Mouse (Mus musculus) hematopoietic stem cell, adult 5-6 weeks (primary cell): Measurements from ENCODE around the gene Stk32c. TPM values are rescaled to one million over a fixed set of nuclear protein-coding genes. Genes with fewer than 3 reads are reported as not detected.

Experiments
- ATAC-seq, 2 experiments: fragments of 125-278 bp in 1 of 2; replicated peaks in 1 of 2; 2 replicates each; pipeline ENCODE4 v1.8.0; 2016 to 2017; ENCODE audit warnings: inconsistent platforms in 2 of 2, mild to moderate bottlenecking in 2 of 2, moderate number of reproducible peaks in 2 of 2, low read depth in 1 of 2, moderate TSS enrichment in 1 of 2; ENCODE audit not compliant: low FRiP score in 2 of 2, poor library complexity in 2 of 2, severe bottlenecking in 2 of 2, insufficient read depth in 1 of 2, low TSS enrichment in 1 of 2
- total RNA-seq: library from RNA; stranded (forward); fragments of 172-1452, 232-1000 nt; gene quantifications from 2 replicates; pipeline ENCODE4 v1.2.3, GENCODE M21; 2017

Gene Stk32c
- total RNA-seq, 1 experiment from 2014 or later, result not detected

DNA sequence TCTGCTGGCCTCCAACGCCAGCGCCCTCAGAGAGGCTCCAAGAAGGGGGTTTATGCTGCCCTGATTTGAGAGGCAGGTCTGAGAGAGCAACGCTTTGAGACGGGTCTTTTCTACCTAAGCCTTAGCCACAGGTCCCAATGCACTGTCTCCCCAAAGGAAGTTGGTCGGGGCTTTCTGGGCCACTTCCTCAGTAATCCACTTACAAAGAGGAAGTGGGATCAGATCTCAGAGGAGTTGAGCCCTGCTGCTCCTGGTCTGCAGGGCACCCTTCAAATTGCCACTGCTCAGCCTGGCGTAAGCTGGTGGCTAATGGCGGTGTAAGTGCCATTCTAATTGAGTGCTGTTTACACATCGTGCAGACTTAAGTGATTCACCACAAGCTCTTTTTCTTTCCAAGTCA is 81.6 kb downstream of the Stk32c start:
- ATAC-seq, result peak; percentile 43 to 44; a peak in 2 of 4 replicates

DNA sequence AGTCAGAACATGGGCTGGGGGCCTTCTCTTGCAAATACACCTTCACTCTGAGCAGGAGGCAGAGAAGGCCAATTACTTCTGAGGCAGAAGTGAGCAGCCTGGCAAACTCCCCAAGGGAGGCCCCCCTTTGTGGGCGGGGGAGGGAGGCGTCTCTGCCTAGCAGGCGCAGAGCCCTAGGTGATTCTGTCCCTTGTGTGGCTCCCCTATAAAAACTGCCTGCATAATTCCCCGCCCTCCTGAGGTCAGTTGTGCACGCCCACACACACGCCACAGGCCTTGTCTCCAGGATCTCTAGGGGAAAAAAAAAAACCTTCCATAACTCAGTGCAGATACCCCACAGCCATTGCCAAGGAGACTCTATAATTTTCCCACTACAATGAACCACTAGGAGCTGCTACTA is 82.7 kb downstream of the Stk32c start:
- no peak; a peak in 1 of 4 replicates for ATAC-seq

DNA sequence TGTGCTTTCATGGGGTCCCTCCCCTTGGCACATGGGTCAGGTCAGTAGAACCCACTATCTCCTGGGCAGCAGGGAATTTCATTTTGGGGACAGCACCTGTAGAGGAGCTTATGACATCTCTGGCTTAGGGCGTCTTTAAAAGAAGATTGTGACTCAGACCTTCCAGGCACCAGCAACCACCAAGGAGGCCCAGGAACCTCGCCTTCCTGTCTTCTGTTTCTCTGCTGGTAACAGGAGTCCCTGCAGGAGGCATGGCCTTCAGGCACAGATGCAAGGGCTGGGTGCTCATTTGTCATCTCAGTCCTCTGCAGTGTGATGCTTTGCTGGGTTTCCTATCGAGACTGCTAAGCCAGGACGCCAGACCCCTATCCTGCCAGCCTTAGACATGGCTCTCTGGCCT is 84.1 kb downstream of the Stk32c start:
- ATAC-seq, result no peak

DNA sequence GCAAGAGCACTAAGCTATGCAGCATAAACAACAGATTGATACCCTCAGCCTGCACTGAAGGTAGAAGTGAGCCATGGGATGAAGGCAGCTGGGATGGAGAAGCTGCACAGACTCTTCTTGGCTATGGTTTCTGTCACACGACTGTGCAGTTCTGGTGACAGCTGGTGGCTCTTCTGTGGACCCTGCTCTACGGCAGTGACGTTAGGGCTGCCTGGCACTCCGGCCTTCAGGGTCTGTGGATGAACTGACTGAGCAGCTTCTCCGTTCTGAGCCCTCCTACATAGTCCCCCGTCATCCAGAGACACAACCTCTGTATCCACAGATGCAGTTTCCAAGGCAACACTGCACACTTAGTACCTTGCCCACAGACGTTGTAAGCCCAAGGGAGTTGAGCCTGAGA is 86.6 kb downstream of the Stk32c start:
- ATAC-seq, result no peak

DNA sequence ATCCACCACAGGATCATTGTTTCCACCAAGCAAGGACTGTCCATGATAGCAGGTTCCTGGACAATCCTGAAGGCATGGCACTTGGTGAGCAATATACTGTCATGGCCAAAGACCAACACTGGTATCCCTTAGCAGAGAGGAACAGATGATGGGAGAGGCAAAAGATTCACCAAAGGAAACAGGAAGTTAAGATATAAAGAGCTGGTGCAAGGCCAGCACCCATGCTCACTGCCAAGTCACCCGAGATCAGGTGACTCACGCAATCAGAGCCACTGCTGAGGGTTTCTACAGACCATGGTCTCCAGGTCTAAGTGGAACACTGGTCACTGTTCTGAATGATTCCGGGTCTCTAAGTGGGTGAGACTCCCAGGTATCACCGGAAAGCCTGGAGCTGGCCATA is 87.2 kb downstream of the Stk32c start:
- peak in 1 of 2 experiments; percentile 43; a peak in 1 of 4 replicates for ATAC-seq

DNA sequence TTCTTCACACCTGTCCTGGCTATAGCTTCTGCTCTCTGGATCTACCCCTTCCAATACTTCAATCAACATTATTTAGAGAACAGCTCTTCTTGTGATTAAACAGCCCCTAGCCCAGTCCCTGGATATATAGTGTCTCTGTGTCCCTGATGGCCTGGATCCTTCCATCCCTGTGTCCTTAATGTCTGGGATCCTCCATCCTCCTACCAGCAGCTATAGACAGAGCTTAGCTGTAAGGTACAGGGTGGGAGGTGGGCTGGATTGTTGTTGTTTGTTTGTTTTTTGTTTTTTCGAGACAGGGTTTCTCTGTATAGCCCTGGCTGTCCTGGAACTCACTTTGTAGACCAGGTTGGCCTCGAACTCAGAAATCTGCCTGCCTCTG is 93.3 kb downstream of the Stk32c start:
- no peak for ATAC-seq

DNA sequence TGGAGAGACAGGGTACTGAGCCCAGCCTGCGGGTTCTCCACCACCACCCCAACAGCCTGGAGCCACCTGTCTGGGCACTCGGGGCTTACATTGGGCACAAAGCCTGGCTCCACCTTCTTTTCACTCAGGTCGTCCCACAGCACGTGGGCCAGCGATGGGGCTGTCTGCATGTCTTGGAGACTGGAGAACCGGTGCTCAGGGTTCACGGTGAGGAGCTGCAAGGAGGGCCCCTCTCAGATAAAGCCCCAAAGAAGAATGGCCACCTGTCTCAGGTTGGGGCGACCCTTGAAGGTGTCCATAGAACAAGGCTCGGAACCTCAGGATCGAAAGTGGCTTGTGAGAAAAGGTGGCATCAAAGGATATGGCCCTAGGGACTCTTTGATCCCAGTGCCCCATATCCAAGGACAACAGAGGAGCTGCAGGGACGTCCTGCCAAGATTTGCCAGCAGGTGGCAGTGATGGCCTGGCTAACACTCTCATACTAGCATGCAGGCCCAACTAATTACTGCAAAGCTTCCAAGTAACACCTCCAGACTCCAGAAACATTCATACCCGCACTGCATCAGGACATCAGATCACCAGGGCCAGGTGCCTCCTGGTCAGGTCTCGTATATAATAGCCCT is 93.8 kb downstream of the Stk32c start:
- peak; percentile 93 to 96 for ATAC-seq

DNA sequence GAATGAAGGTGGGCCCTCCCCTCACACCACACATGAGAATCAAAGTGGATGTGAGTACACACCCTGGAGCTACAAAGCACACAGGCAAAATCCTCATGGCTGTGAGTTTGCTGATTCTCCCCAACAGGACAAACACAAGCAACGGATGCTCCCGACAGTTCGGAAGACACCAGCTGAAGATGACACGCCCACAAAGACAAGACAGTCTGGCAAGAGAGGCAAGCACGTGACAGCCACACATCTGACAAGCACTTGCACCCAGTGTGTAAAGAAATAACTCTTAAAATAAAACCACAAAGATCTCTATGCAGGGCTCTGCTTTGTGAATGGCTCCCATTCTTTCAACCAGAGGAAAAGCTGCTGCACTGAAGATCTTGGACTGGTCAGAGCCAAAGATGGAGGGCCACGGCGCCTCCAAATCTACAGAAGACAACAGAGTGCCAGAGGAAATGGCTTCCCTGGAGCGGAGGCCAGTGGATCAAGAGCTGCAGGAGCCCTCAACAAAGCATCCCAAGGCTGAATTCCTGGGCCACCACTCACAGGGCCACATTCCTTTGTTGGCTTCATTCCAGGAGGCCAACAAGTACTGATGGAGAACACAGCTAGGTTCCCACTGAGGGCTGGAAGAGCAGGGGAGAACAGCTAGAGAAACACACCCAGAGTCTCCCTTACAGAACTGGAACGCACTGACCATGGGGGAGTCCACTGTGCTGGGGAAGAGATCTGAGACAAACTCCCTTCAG is 105.0 kb downstream of the Stk32c start:
- ATAC-seq, result no peak

DNA sequence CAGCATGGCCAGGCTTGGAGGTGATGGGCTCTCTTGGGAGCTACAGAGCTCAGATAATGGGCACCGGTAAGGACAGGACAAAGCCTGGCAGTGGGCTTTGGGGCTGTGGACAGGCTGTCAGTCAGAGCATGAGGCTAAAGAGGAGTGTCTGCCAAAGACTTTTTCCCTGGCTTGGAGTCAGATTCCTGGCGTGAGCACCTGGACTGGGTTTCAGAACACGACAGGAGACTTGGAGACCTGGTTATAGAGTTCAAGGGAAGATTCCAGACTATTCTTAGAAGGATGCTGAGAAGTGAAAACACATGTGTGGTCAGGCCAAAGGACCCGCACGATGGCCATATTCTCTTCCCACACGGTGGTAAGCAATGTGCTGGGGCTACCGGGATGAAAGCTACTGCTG is 107.4 kb downstream of the Stk32c start:
- no peak for ATAC-seq

DNA sequence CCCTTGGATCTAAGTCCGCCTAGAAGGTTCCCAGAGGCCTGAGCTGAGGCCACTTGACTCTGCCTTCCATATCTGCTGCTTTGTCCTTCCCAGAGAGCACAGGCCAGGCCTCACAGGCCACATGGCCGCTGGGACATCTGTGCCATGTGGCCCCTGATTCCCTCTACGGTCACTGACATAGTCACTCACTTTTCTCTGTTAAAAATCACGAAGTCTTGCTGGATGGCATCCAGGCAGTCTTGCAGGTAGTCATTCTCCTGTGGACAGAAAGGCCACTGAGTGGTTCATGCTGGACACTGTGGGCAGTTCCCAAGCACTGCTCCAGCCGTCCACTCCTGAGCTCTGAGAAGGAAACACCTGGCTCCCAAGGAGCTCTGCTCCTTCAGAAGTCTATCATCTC is 108.0 kb downstream of the Stk32c start:
- no peak for ATAC-seq

DNA sequence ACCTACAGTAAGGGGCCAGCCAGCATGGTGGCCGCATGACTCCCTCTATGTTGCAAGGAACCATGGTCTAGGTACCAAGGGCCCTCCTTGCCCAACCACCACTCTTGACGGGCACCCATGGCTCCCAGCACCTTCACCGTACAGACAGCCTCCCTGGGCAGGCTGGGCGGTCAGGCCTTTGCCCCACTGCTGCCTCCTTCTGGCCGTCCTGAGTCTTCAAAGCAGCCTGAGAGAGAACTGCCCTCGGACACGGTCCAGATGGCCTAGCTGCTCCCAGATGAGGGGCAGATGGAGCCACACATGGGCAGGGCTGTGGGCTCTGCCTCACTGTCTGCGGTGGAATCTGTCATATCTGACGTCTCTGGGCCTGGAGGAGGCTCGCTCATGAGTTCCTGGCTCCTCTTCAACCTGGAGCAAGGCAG is 109.1 kb downstream of the Stk32c start:
- ATAC-seq, result no peak

DNA sequence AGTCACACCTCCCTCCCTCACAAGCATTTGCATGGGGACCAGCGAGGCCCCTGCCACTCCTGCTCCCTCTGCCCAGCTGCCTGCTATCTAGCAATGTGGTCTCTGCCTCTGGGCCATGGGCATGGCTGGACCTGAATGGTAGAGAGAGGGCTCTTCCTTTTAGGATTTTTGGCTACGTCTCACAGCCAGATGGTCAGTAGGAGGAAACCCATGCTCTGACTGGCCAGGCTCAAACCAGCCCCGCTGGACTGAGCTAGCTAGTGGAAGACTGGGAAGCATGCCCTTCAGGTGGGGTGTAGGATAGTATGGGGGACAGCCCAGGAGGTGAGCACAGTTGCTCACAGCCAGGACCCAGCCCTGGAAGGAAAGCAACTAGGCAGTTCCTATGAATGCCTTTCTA is 111.3 kb downstream of the Stk32c start:
- ATAC-seq, result no peak

DNA sequence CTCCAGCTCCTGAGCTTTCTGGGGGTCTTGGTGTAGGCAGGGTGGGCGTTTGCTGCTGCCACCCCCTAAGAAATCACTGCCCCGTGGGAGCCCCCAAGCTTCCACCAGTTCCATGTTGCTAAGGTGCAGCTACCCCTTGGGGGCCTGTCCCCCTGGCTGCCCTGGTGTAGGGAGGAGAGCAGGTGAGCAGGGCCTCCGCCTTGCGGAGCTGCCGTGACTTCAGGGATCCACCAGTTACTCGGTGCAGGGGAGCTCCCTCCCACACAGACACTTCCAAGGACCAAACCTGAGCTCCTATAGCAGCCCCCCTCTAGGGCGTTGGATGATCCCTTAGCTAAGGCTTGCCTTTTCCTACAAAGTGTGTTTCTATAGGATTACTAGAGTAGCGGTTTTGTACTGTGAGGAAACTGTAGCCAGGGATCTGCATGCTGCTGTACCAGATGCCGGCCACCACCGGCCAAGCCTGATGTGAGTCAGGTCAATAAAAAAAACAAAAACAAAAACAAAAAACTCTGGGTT is 111.8 kb downstream of the Stk32c start:
- ATAC-seq, result no peak

DNA sequence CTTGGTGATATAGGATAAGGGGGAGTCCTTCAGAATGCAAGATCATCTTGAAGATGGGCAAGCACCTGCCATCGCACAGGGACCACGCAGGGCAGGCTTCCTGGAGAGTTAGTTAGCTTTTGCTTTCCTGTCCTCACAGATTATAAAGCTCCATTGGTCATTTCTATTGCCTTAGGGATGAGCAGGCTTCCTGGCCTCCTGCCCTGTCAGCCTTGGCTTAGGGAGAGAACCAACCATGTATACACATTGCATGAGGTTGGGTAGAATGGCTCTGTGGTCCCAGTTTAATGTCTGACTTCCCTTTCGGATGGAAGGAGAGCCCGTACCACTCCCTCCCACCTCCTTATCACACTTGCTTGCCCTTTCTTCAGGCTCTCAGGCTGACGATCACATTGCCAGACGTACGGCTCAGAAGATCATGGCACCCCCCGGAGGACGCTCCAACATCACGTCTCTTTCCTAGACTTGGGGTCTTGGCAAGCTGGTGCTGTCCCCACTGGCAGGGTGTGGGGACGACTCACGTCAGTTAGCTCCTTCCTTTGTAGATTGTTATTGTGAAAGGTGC is 112.5 kb downstream of the Stk32c start:
- no peak for ATAC-seq

DNA sequence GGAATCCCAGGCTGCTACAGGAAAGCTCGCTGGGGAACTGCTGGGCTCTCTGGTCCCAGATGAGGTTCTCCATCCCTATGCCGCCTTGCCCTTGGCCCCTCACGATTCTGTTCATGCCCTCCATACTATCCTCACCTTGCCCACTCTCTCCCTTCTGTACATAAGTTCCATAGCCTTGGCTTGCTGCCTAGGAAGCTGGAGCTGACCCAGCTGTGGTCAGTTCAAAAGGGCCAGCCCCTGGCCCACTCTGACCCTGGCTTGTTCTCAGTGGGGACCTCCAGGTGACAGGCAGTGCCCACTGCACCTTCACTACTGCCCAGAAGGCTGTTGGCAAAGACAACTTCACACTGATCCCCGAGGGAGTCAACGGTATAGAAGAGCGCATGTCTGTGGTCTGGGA is 116.7 kb downstream of the Stk32c start:
- no peak for ATAC-seq

DNA sequence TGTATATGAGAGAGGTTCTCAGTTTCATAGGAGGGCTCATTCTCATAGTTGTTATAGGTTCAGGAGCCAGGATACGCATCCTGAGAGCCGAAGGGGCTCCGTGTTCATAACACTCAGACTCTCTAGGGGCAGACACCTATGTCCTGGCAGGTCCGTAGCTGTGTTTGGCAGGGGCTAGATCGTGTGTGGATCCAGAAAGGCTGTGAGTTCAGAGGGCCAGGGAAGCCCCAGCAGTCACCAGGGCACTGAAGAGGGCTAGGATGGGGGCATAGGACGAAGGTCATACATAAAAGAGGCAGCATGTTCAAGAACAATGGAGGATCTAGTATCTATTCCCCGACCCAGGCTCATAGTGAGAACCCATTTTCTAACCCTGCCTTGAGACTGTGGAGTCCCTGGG is 117.8 kb downstream of the Stk32c start:
- ATAC-seq, result no peak

DNA sequence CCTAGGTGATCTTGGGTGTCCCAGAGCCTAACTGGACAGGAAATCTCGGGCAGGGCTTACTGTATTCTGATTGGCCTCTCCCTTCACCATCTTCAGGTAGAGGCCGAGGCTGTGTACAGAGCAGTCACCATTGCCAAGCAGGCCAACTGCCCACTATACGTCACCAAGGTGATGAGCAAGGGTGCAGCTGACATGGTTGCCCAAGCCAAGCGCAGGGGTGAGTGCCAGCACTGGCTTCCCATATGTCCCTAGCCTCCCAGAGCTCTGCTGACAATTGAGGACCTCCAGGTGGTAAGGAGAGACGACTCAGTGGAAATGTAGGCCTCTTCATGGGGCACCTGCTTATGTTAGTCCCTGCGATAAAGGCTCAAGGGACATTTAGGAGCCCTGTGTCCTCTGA is 118.3 kb downstream of the Stk32c start:
- ATAC-seq, result no peak

DNA sequence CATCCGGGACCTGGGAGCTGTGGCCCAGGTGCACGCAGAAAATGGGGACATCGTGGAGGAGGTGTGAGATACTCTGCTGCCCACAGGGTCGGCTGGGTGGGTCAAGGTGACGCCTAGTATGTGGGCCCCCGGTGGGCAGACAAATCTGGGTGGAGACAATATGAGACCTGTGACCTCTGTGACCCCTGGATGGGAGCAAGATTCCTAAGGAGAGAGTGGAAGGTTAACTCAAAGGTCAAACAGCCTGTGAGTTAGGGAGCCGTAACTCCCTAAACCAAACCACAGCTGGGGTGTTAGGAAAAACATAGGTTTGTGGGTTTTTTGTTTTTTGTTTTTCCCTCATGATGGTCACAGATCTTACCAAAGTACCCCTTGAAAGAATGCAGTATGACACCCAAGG is 119.3 kb downstream of the Stk32c start:
- no peak for ATAC-seq

DNA sequence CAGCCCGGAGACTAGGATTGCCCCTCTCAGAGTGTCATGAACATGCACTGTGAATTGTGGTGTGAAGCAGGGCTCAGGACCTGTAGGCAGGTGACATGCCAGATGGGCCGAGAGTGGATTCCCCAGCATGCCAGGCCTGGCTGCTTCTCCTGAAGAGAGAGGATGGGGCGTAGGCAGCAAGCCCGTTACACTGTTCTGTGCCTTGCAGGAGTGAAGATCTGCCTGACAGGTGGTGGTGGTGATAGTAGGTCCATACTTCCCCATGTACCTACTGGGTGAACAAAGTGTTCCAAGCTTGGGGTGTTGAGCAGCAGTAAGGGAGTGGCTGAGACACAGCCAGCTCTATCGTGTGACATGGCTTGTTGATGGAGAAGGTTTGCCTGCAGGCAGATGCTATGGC is 120.0 kb downstream of the Stk32c start:
- ATAC-seq, result no peak
